Mouse (Mus musculus) lung, embryonic 14.5 days (tissue): Measurements from ENCODE around the gene Ppp1r14d. TPM values are rescaled to one million over a fixed set of nuclear protein-coding genes. Genes with fewer than 3 reads are reported as not detected.

Experiments used
- ATAC-seq: fragments of 200-750 bp; cut with Nextera tagmentation; 2 replicates; pipeline ENCODE4 v1.8.0; 2017; ENCODE audit warnings: mild to moderate bottlenecking, moderate TSS enrichment, moderate library complexity; ENCODE audit not compliant: insufficient read depth
- DNase-seq: peaks from one replicate; pipeline ENCODE4 v3.0.0-alpha.2; 2015
- H3K27ac ChIP-seq: fragments of 300-500 bp; sonication (generic); 2 replicates; pipeline ENCODE4 v1.5.1; 2014; ENCODE audit warnings: low read depth, mild to moderate bottlenecking, moderate library complexity
- H3K27me3 ChIP-seq: fragments of 300-500 bp; sonication (generic); 2 replicates; pipeline ENCODE4 v1.6.1; 2014; ENCODE audit warnings: low read length, control low read depth; ENCODE audit not compliant: insufficient read depth
- H3K36me3 ChIP-seq: fragments of 300-500 bp; sonication (generic); 2 replicates; pipeline ENCODE4 v1.6.1; 2014; ENCODE audit warnings: control low read depth; ENCODE audit not compliant: insufficient read depth
- H3K4me1 ChIP-seq: fragments of 300-500 bp; sonication (generic); 2 replicates; pipeline ENCODE4 v1.6.1; 2014; ENCODE audit warnings: antibody characterized with exemption, control low read depth; ENCODE audit not compliant: insufficient read depth
- H3K4me2 ChIP-seq: fragments of 300-500 bp; sonication (generic); 2 replicates; pipeline ENCODE4 v1.6.1; 2014; ENCODE audit warnings: mild to moderate bottlenecking
- H3K4me3 ChIP-seq: fragments of 300-500 bp; sonication (generic); 2 replicates; pipeline ENCODE4 v1.5.1; 2014; ENCODE audit warnings: low read depth, low read length
- H3K9ac ChIP-seq: fragments of 300-500 bp; sonication (generic); 2 replicates; pipeline ENCODE4 v1.6.1; 2014
- H3K9me3 ChIP-seq: fragments of 300-500 bp; sonication (generic); 2 replicates; pipeline ENCODE4 v1.6.1; 2016; ENCODE audit warnings: low read depth, low read length, control low read depth
- CTCF ChIP-seq: IDR thresholded peaks from 2 replicates; pipeline ENCODE4 v1.5.1; 2016; ENCODE audit warnings: antibody characterized with exemption, low read depth
- WGBS: fragments of 180-500 bp; shearing (Covaris S2); extraction: QIAGEN DNeasy Blood & Tissue Kit; methylation state at CpG from one replicate; pipeline ENCODE4 v1.1.7; 2014; 5-methylcytosine and 5-hydroxymethylcytosine counted together
- polyA plus RNA-seq: library from polyadenylated mRNA; unstranded; fragments of >200 nt; fragmentation: Nextera tagmentation; extraction: Ambion mirVana; gene quantifications from 2 replicates; pipeline ENCODE4 v1.2.1, GENCODE M21; 2014

Gene Ppp1r14d
- polyA plus RNA-seq, 1 experiment from 2014 or later: 0.41 TPM

DNA sequence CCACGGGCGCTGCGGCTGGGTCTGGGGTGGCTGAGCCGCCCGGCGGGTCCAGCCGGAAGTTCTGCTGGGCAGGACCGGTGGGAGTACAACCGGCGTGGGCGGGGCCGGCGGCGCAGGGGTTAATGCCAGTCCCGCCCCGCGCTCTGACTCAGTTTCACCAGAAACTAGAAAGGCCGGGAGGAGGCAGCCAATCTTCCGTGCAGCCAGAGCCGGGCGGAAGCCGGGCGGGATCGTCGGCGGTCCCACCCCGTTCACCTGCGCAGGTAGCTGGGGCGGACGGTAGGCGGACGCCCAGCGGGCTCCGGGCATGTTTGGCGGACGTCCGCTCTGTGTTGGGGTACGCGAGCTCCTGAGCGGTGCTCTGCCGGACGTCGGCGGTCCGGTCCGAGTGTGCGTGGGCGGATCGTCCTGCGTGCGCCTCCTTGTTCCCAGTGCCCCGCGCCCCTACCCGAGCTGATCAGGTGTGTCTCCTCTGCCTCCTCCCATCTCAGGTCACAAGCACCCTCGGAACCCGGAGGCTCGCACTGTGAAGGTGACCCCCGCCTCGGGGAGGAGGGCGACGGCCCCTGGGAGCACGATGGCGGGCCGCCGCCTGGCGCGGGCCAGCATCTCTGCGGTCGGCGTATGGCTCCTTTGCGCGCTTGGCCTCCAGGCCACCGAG is 7.6 kb upstream of the Ppp1r14d start, which contains the start of gene Spint1:
Gene Spint1 (plus strand): TSS at position 153 of the 661 bp plus-strand sequence.
- H3K4me1 ChIP-seq: no peaks in the 10 kb centered on the region
- H3K9me3 ChIP-seq: no peaks in the 10 kb centered on the region
- peak within 1 kb of the TSS; percentile 45 for H3K9ac ChIP-seq
- H3K4me2 ChIP-seq: peak within 1 kb of the TSS; percentile 73
- peak; percentile 64 for DNase-seq
- H3K4me3 ChIP-seq: peak within 1 kb of the TSS; percentile 53
- no peak for TF ChIP-seq CTCF
- peak; percentile 71 for ATAC-seq
- no peaks in the 10 kb centered on the region for H3K36me3 ChIP-seq
- H3K27me3 ChIP-seq: peaks cover 36% of the 10 kb centered on the region
- H3K27ac ChIP-seq: peak within 1 kb of the TSS; percentile 34
- WGBS: under 1% methylated on average over 72 of the region's 73 CpGs

GRCm38 (mm10) chr2:119236682-119237209 is 7.0 kb upstream of the Ppp1r14d start:
- H3K36me3 ChIP-seq: no peaks in the 10 kb centered on the region
- H3K9me3 ChIP-seq: no peaks in the 10 kb centered on the region
- peaks cover 36% of the 10 kb centered on the region for H3K27me3 ChIP-seq
- 6% methylated on average over 24 of the region's 25 CpGs for WGBS
- ATAC-seq: no peak; the same call in 1 of the 2 replicates
- peak overlapping the region; percentile 45 for H3K9ac ChIP-seq
- no peak for DNase-seq
- H3K27ac ChIP-seq: peak overlapping the region; percentile 34; the same call in 1 of the 2 replicates
- TF ChIP-seq CTCF: no peak
- no peaks in the 10 kb centered on the region for H3K4me1 ChIP-seq
- H3K4me3 ChIP-seq: peak overlapping the region; percentile 53
- peak overlapping the region; percentile 73 for H3K4me2 ChIP-seq

DNA sequence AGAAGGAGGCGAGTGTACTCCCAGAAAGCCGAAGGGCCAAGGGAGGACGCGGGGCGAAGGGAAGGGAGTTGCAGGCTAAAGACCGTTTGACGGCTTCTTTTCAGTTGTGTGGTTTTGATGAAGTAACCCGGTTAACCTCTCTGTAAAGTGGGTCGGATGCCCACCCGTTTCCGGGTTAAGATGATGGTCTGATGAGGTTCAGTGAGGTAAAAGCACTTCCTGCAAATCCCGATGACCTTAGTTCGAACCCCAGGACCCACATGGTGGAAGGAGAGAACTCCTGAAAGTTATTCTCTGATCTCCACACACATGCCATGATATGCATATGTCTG is 20.6 kb downstream of the Ppp1r14d start:
- H3K4me3 ChIP-seq: peak overlapping the region; percentile 66
- no peak overlapping the region for H3K27ac ChIP-seq
- peak; percentile 34 for DNase-seq
- H3K9me3 ChIP-seq: no peaks in the 10 kb centered on the region
- no peak for ATAC-seq
- peak overlapping the region; percentile 71 for H3K4me2 ChIP-seq
- under 1% methylated on average over 13 of the region's 13 CpGs for WGBS
- H3K27me3 ChIP-seq: no peaks in the 10 kb centered on the region
- H3K4me1 ChIP-seq: no peaks in the 10 kb centered on the region
- TF ChIP-seq CTCF: no peak
- H3K36me3 ChIP-seq: peaks cover 30% of the 10 kb centered on the region; the same call in 1 of the 2 replicates
- H3K9ac ChIP-seq: peak overlapping the region; percentile 52

- H3K9me3 ChIP-seq: no peaks in the 10 kb centered on the region
- under 1% methylated on average over 51 of the region's 51 CpGs for WGBS
- peak; percentile 4; the same call in 1 of the 2 replicates for TF ChIP-seq CTCF
These were observed 21.1 kb downstream of the Ppp1r14d start, which contains the start of the genes Zfyve19 and Dnajc17 for GRCm38 (mm10) chr2:119208344-119209175. Gene Zfyve19 (plus strand): TSS chr2:119208617. Gene Dnajc17 (minus strand): TSS chr2:119208795.

GRCm38 (mm10) chr2:119207961-119208343 is 21.8 kb downstream of the Ppp1r14d start:
- no peak for DNase-seq

More at GRCm38 (mm10) chr2:119208344-119209175, 21.1 kb downstream of the Ppp1r14d start, which contains the start of the genes Zfyve19 and Dnajc17:
- H3K36me3 ChIP-seq: peaks cover 28% of the 10 kb centered on the region; the same call in 1 of the 2 replicates
- peak within 1 kb of the TSS; percentile 66 for H3K4me3 ChIP-seq
- H3K27ac ChIP-seq: peak within 1 kb of the TSS; percentile 91
- H3K4me1 ChIP-seq: no peaks in the 10 kb centered on the region
- DNase-seq (peak; percentile 98), ATAC-seq (peak; percentile 98)
- H3K4me2 ChIP-seq: peak within 1 kb of the TSS; percentile 71
- H3K9ac ChIP-seq: peak within 1 kb of the TSS; percentile 56
- no peaks in the 10 kb centered on the region for H3K27me3 ChIP-seq

DNA sequence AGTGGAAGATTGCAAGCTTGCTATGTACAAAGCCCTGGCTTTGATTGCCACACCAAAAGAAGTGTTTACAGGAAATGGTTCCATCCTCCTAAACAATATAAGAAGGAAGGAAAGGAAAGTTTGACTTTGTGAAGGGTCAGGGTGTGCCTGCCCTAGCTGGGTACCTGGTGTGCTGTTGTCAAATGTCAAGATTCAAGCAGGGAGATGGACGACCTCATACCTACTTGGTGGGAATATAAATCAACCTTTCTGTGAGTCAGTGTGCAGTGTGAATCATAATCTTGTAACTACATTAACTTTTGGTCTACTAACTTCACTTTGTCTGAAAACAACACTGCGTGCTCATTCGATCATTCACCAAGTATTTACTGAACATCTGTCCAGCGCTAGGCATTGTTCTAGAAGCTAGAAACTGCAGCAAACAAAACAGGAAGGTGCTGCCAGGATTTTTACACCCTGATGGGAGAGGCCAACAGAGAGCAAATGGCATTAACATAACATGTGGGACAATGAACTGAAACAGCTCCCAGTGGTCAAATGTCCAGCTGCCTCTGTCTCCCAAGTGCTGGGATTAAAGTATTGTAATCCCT is 25.7 kb downstream of the Ppp1r14d start:
- H3K27ac ChIP-seq: peak overlapping the region; percentile 42; the same call in 1 of the 2 replicates
- no peak overlapping the region for H3K4me3 ChIP-seq
- no peaks in the 10 kb centered on the region for H3K4me1 ChIP-seq
- H3K4me2 ChIP-seq: no peak overlapping the region
- no peaks in the 10 kb centered on the region for H3K9me3 ChIP-seq
- no peaks in the 10 kb centered on the region for H3K36me3 ChIP-seq
- ATAC-seq (no peak), DNase-seq (no peak)
- H3K9ac ChIP-seq: no peak overlapping the region
- no peaks in the 10 kb centered on the region for H3K27me3 ChIP-seq
- 73% methylated on average over 4 of the region's 4 CpGs for WGBS
- no peak for TF ChIP-seq CTCF

More at GRCm38 (mm10) chr2:119207961-119208343, 21.8 kb downstream of the Ppp1r14d start:
- H3K9ac ChIP-seq: peak overlapping the region; percentile 56
- H3K9me3 ChIP-seq: no peaks in the 10 kb centered on the region
- TF ChIP-seq CTCF: no peak
- no peaks in the 10 kb centered on the region for H3K4me1 ChIP-seq
- H3K36me3 ChIP-seq: peaks cover 22% of the 10 kb centered on the region; the same call in 1 of the 2 replicates
- peak overlapping the region; percentile 66 for H3K4me3 ChIP-seq
- H3K27ac ChIP-seq: peak overlapping the region; percentile 91
- no peaks in the 10 kb centered on the region for H3K27me3 ChIP-seq
- 21% methylated on average over 6 of the region's 6 CpGs for WGBS
- no peak; the same call in 1 of the 2 replicates for ATAC-seq
- H3K4me2 ChIP-seq: peak overlapping the region; percentile 71
